Mouse (Mus musculus) bone marrow macrophage, adult 2 months (primary cell): Measurements from ENCODE around the gene Reps1.

Source experiments
- CTCF ChIP-seq: IDR thresholded peaks from 2 replicates; pipeline ENCODE4 v1.5.1; 2012; ENCODE audit warnings: low read depth, mild to moderate bottlenecking, low read length, moderate library complexity
- POLR2A ChIP-seq: IDR thresholded peaks from 2 replicates; pipeline ENCODE4 v1.6.1; 2012; ENCODE audit warnings: mild to moderate bottlenecking, low read depth, low read length, borderline replicate concordance

DNA sequence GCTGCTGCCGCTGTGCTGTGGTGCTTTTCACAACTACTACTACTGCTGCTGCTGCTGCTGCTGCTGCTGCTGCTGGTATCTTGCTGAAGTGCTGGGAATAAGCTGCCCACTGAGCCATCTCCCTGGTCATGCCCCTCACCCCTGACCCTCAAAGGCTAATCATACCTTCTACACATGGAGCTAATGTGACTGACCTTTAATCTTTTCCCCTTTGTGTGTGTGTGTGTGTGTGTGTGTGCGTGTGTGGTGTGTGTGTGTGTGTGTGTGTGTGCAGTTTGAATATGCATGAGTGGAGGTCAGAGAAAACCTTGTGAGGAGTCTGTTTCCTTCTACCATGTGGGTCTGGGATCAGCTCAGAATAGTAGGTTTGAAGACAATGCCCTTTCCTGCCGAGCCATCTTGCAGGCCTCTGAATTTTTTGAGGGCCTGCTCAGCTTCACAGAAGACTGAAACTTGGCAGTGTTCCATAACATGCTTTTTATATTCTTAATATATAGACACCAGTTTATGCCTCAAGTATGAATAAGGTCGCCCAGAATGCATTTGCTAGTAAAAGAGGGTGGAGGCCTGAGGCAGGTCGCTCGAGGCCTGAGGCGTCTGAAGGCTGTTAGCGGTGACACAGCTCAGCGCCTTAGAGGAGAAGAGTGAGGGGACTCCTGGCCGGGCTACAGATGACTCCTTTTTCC is 12.2 kb downstream of the Reps1 start:
- TF ChIP-seq CTCF (no peak), POLR2A (no peak)
